Mouse (Mus musculus) cortical plate, adult 2 months (tissue): ENCODE measurements at regions not wholly inside any gene's neighbourhood (a gene's known extent, or its start where the extent isn't known, plus 50 kb on each side); places are given as distances from the start of the nearest gene placed in this dataset.
"Not testable (repeated sequence)": the region's sequence is repeated elsewhere in the genome, so short reads cannot be mapped to it uniquely, and the experiment has no call there.

Source experiments
- H3K27ac ChIP-seq: fragments of 200-500 bp; 2 replicates; pipeline ENCODE4 v1.5.1; 2012; ENCODE audit warnings: low read length, control low read depth, inconsistent platforms; ENCODE audit not compliant: insufficient read depth
- H3K4me1 ChIP-seq: fragments of 200-500 bp; 2 replicates; pipeline ENCODE4 v1.6.1; 2011; ENCODE audit warnings: low read length; ENCODE audit not compliant: control insufficient read depth, insufficient read depth
- H3K4me3 ChIP-seq: fragments of 200-500 bp; 2 replicates; pipeline ENCODE4 v1.5.1; 2011; ENCODE audit warnings: mild to moderate bottlenecking, low read length, control low read depth; ENCODE audit not compliant: insufficient read depth
- CTCF ChIP-seq: fragments of 200-500 bp; IDR thresholded peaks from 2 replicates; pipeline ENCODE4 v1.5.1; 2011; ENCODE audit warnings: mild to moderate bottlenecking, control low read depth, low read length; ENCODE audit not compliant: insufficient read depth; ENCODE audit errors: extremely low read depth
- POLR2A ChIP-seq: fragments of 200-500 bp; IDR thresholded peaks from 2 replicates; pipeline ENCODE4 v1.6.1; 2011; ENCODE audit warnings: mild to moderate bottlenecking, low read length, control low read depth; ENCODE audit not compliant: insufficient read depth; ENCODE audit errors: extremely low read depth

- H3K27ac ChIP-seq = no peak overlapping the region
- no peak for TF ChIP-seq CTCF
- TF ChIP-seq POLR2A = no peak
- H3K4me1 ChIP-seq = no peaks in the 10 kb centered on the region
- H3K4me3 ChIP-seq = no peak overlapping the region
These were observed 179.3 kb downstream of the Nuak1 start for GRCm38 (mm10) chr10:84260931-84261650.

- H3K27ac ChIP-seq = no peak overlapping the region
These were observed 177.5 kb downstream of the Nuak1 start for GRCm38 (mm10) chr10:84262943-84263342.

GRCm38 (mm10) chr10:84285832-84286506, 154.4 kb downstream of the Nuak1 start:
- TF ChIP-seq CTCF = no peak
- no peak for TF ChIP-seq POLR2A
- H3K27ac ChIP-seq = no peak overlapping the region
- no peaks in the 10 kb centered on the region for H3K4me1 ChIP-seq
- H3K4me3 ChIP-seq = no peak overlapping the region

More at GRCm38 (mm10) chr10:84262943-84263342, 177.5 kb downstream of the Nuak1 start:
- TF ChIP-seq POLR2A = no peak
- Histone ChIP-seq H3K4me1 (no peaks in the 10 kb centered on the region), H3K4me3 (no peak overlapping the region)

GRCm38 (mm10) chr10:84294422-84294821, 146.0 kb downstream of the Nuak1 start:
- TF ChIP-seq CTCF (no peak), POLR2A (no peak)
- no peak overlapping the region for H3K4me3 ChIP-seq
- H3K4me1 ChIP-seq = no peaks in the 10 kb centered on the region
- H3K27ac ChIP-seq = no peak overlapping the region

GRCm38 (mm10) chr10:84296168-84296567, 144.2 kb downstream of the Nuak1 start:
- TF ChIP-seq CTCF (no peak), POLR2A (no peak)
- Histone ChIP-seq H3K4me1 (no peaks in the 10 kb centered on the region), H3K27ac (no peak overlapping the region), H3K4me3 (no peak overlapping the region)

GRCm38 (mm10) chr10:84301561-84301960, 138.8 kb downstream of the Nuak1 start:
- no peak for TF ChIP-seq POLR2A
- no peak for TF ChIP-seq CTCF
- no peak overlapping the region for H3K4me3 ChIP-seq
- H3K4me1 ChIP-seq = no peaks in the 10 kb centered on the region
- no peak overlapping the region for H3K27ac ChIP-seq

GRCm38 (mm10) chr10:84302821-84303520, 137.4 kb downstream of the Nuak1 start:
- H3K4me3 ChIP-seq = no peak overlapping the region
- no peaks in the 10 kb centered on the region for H3K4me1 ChIP-seq
- TF ChIP-seq CTCF = no peak
- H3K27ac ChIP-seq = no peak overlapping the region

GRCm38 (mm10) chr10:84308746-84309145, 131.7 kb downstream of the Nuak1 start:
- not testable (repeated sequence) for H3K27ac ChIP-seq, H3K4me3 ChIP-seq, H3K4me1 ChIP-seq

GRCm38 (mm10) chr10:84310653-84311052, 129.7 kb downstream of the Nuak1 start:
- H3K27ac ChIP-seq = no peak overlapping the region
- H3K4me1 ChIP-seq = no peaks in the 10 kb centered on the region
- H3K4me3 ChIP-seq = no peak overlapping the region
- TF ChIP-seq POLR2A (no peak), CTCF (no peak)

GRCm38 (mm10) chr10:84312656-84313055, 127.7 kb downstream of the Nuak1 start:
- no peaks in the 10 kb centered on the region for H3K4me1 ChIP-seq
- TF ChIP-seq CTCF (no peak), POLR2A (no peak)
- no peak overlapping the region for H3K27ac ChIP-seq
- no peak overlapping the region for H3K4me3 ChIP-seq
